Mouse (Mus musculus): Measurements from ENCODE around the gene Fkbp5.

DNA sequence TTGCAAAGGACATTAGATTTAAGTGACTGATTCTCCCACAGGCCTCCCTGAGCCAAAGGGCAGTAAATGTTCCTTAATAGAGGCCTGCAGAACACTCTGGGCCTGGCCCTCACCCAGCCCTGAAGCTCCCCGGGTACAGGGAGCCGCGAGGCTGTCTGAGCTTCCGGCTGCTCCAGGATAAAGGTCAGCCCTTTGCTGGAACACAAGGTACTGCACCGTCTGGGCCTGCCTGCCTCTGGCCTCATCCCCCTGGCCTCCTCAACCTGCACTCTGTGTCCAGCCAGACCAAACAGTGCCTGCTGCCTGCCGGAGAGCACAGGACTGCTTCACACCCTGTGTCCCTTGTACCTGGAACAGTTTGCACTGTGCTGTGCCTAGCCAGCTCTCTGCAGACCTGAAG lies 4.6 kb downstream of the Fkbp5 start:
- no peak for TF ChIP-seq CTCF (conservative IDR thresholded peaks at IDR 0.05 in 1 of 2, IDR thresholded peaks at IDR 0.05 in 1 of 2; ENCODE audit: low read depth in 2 of 2, low read length in 2 of 2)
- no peak for TF ChIP-seq POLR2A (IDR thresholded peaks at IDR 0.05; ENCODE audit: low read depth, low read length)
- TF ChIP-seq EP300 (IDR thresholded peaks at IDR 0.05; ENCODE audit: low read length), result no peak
- TF ChIP-seq SIN3A (IDR thresholded peaks at IDR 0.05; ENCODE audit: low read length), result no peak
- no peak for TF ChIP-seq NELFE (IDR thresholded peaks at IDR 0.05; ENCODE audit: low read depth, low read length)
- no peak for TF ChIP-seq ZC3H11A (IDR thresholded peaks at IDR 0.05; ENCODE audit: low read depth, low read length)
- TF ChIP-seq KAT2A (IDR thresholded peaks at IDR 0.05; ENCODE audit: insufficient replicate concordance, low read length), result no peak
- no peak for TF ChIP-seq CHD2 (IDR thresholded peaks at IDR 0.05; ENCODE audit: low read length)
